Mouse (Mus musculus) E14TG2a.4 (cell line): ENCODE measurements around the gene Pacrg.

ENCODE experiments used
- CTCF ChIP-seq: conservative IDR thresholded peaks from 2 replicates; pipeline ENCODE4 v1.5.1; 2014; ENCODE audit warnings: low read length
- NANOG ChIP-seq: IDR thresholded peaks from 2 replicates; pipeline ENCODE4 v1.6.1; 2014; ENCODE audit warnings: borderline replicate concordance, low read length, mixed read lengths
- POU5F1 ChIP-seq: IDR thresholded peaks from 2 replicates; pipeline ENCODE4 v1.6.1; 2014; ENCODE audit warnings: low read length, borderline replicate concordance

GRCm38 (mm10) chr17:10615611-10616010 is 224.5 kb downstream of the Pacrg start:
- no peak for TF ChIP-seq CTCF
- no peak for TF ChIP-seq POU5F1
- TF ChIP-seq NANOG: no peak
